Mouse (Mus musculus) forebrain, embryonic 13.5 days (tissue): ENCODE results near the gene Akr1c19. TPM values are rescaled to one million over a fixed set of nuclear protein-coding genes. Genes with fewer than 3 reads are reported as not detected.
"Not testable (repeated sequence)": the region's sequence is repeated elsewhere in the genome, so short reads cannot be mapped to it uniquely, and the experiment has no call there.

ENCODE experiments used
- ATAC-seq: fragments of 200-750 bp; cut with Nextera tagmentation; 2 replicates; pipeline ENCODE4 v1.8.0; 2017
- H3K27ac ChIP-seq: fragments of 300-500 bp; sonication (generic); 2 replicates; pipeline ENCODE4 v1.5.1; 2015; ENCODE audit warnings: inconsistent platforms, mild to moderate bottlenecking, moderate library complexity
- H3K27me3 ChIP-seq: fragments of 300-500 bp; sonication (generic); 2 replicates; pipeline ENCODE4 v1.6.1; 2015; ENCODE audit warnings: mild to moderate bottlenecking, inconsistent platforms
- H3K36me3 ChIP-seq: fragments of 300-500 bp; sonication (generic); 2 replicates; pipeline ENCODE4 v1.6.1; 2015; ENCODE audit warnings: mild to moderate bottlenecking, inconsistent platforms; ENCODE audit not compliant: poor library complexity, severe bottlenecking
- H3K4me1 ChIP-seq: fragments of 300-500 bp; sonication (generic); 2 replicates; pipeline ENCODE4 v1.6.1; 2015; ENCODE audit warnings: inconsistent platforms
- H3K4me2 ChIP-seq: fragments of 300-500 bp; sonication (generic); 2 replicates; pipeline ENCODE4 v1.6.1; 2015; ENCODE audit warnings: inconsistent platforms, mild to moderate bottlenecking, moderate library complexity
- H3K4me3 ChIP-seq: fragments of 300-500 bp; sonication (generic); 2 replicates; pipeline ENCODE4 v1.5.1; 2015; ENCODE audit warnings: mild to moderate bottlenecking, inconsistent platforms
- H3K9ac ChIP-seq: fragments of 300-500 bp; sonication (generic); 2 replicates; pipeline ENCODE4 v1.6.1; 2015; ENCODE audit warnings: mild to moderate bottlenecking, inconsistent platforms
- H3K9me3 ChIP-seq: fragments of 300-500 bp; sonication (generic); replicated peaks from 2 replicates; pipeline ENCODE4 v1.6.1; 2016; ENCODE audit warnings: inconsistent platforms
- whole genome bisulfite sequencing: fragments of 180-500 bp; shearing (Covaris S2); methylation state at CpG from one replicate; pipeline ENCODE4 v1.1.7; 2015; 5-methylcytosine and 5-hydroxymethylcytosine counted together
- polyA plus RNA-seq: library from polyadenylated mRNA; unstranded; fragments of >200 nt; fragmentation: Nextera tagmentation; extraction: Ambion mirVana; gene quantifications from 2 replicates; pipeline ENCODE4 v1.2.1, GENCODE M21; 2015

Akr1c19 gene
- 2.8 and 2.9 TPM in 2 replicates for polyA plus RNA-seq

- Histone ChIP-seq H3K4me1 (no peaks in the 10 kb centered on the region), H3K9ac (no peak within 1 kb of the TSS), H3K27me3 (no peaks in the 10 kb centered on the region), H3K9me3 (no peaks in the 10 kb centered on the region), H3K4me2 (no peak within 1 kb of the TSS), H3K4me3 (no peak within 1 kb of the TSS), H3K27ac (no peak within 1 kb of the TSS), H3K36me3 (no peaks in the 10 kb centered on the region)
- WGBS: 67% methylated on average over 1 of the region's 1 CpGs
- no peak for ATAC-seq
Observed at GRCm38 (mm10) chr13:4228441-4228840, at the start of gene Akr1c19. TSS of gene Akr1c19 (plus strand) at chr13:4228700.

- not testable (repeated sequence) for H3K27me3 ChIP-seq, H3K9ac ChIP-seq, H3K36me3 ChIP-seq, H3K4me2 ChIP-seq, H3K9me3 ChIP-seq, H3K27ac ChIP-seq, H3K4me1 ChIP-seq, ATAC-seq, H3K4me3 ChIP-seq
- 87% methylated on average over 4 of the region's 4 CpGs for WGBS
Observed at GRCm38 (mm10) chr13:4181321-4181720, 47.2 kb upstream of the Akr1c19 start.

- Histone ChIP-seq H3K36me3 (no peaks in the 10 kb centered on the region), H3K4me3 (no peak overlapping the region), H3K4me1 (no peaks in the 10 kb centered on the region), H3K27me3 (no peaks in the 10 kb centered on the region), H3K27ac (no peak overlapping the region), H3K4me2 (no peak overlapping the region), H3K9ac (no peak overlapping the region), H3K9me3 (no peaks in the 10 kb centered on the region)
- WGBS: 64% methylated on average over 9 of the region's 9 CpGs
- ATAC-seq: no peak
Observed at GRCm38 (mm10) chr13:4183116-4183515, 45.4 kb upstream of the Akr1c19 start.

- H3K4me3 ChIP-seq, ATAC-seq, H3K36me3 ChIP-seq, H3K27ac ChIP-seq, H3K4me1 ChIP-seq, H3K9me3 ChIP-seq, H3K4me2 ChIP-seq, H3K27me3 ChIP-seq, H3K9ac ChIP-seq: not testable (repeated sequence)
- WGBS: 83% methylated on average over 7 of the region's 7 CpGs
Observed at GRCm38 (mm10) chr13:4186641-4187411, 41.7 kb upstream of the Akr1c19 start.

GRCm38 (mm10) chr13:4188174-4188573 lies 40.3 kb upstream of the Akr1c19 start:
- H3K27ac ChIP-seq: no peak overlapping the region
- H3K4me3 ChIP-seq: no peak overlapping the region
- no peaks in the 10 kb centered on the region for H3K27me3 ChIP-seq
- H3K4me2 ChIP-seq: no peak overlapping the region
- no peaks in the 10 kb centered on the region for H3K9me3 ChIP-seq
- no peaks in the 10 kb centered on the region for H3K4me1 ChIP-seq
- no peak overlapping the region for H3K9ac ChIP-seq
- no peak for ATAC-seq
- no peaks in the 10 kb centered on the region for H3K36me3 ChIP-seq
- 93% methylated on average over 2 of the region's 2 CpGs for WGBS

GRCm38 (mm10) chr13:4190904-4191303 lies 37.6 kb upstream of the Akr1c19 start, which contains the start of gene Akr1c13:
TSS of gene Akr1c13 (plus strand) at chr13:4191150.
- Histone ChIP-seq H3K4me2 (no peak within 1 kb of the TSS), H3K4me1 (no peaks in the 10 kb centered on the region), H3K9ac (no peak within 1 kb of the TSS), H3K4me3 (no peak within 1 kb of the TSS), H3K27me3 (no peaks in the 10 kb centered on the region), H3K9me3 (no peaks in the 10 kb centered on the region), H3K36me3 (no peaks in the 10 kb centered on the region), H3K27ac (no peak within 1 kb of the TSS)
- WGBS: 51% methylated on average over 3 of the region's 3 CpGs
- no peak for ATAC-seq

GRCm38 (mm10) chr13:4192511-4192910 lies 36.0 kb upstream of the Akr1c19 start:
- Histone ChIP-seq H3K36me3 (no peaks in the 10 kb centered on the region), H3K27ac (no peak overlapping the region), H3K4me1 (no peaks in the 10 kb centered on the region), H3K27me3 (no peaks in the 10 kb centered on the region), H3K9me3 (no peaks in the 10 kb centered on the region), H3K4me3 (no peak overlapping the region), H3K9ac (no peak overlapping the region), H3K4me2 (no peak overlapping the region)
- no peak for ATAC-seq
- 78% methylated on average over 3 of the region's 3 CpGs for WGBS

GRCm38 (mm10) chr13:4206147-4206903 lies 22.2 kb upstream of the Akr1c19 start:
- no peaks in the 10 kb centered on the region for H3K36me3 ChIP-seq
- H3K4me1 ChIP-seq: no peaks in the 10 kb centered on the region
- H3K4me3 ChIP-seq: no peak overlapping the region
- no peaks in the 10 kb centered on the region for H3K9me3 ChIP-seq
- ATAC-seq: no peak
- no peak overlapping the region for H3K27ac ChIP-seq
- H3K27me3 ChIP-seq: no peaks in the 10 kb centered on the region
- H3K9ac ChIP-seq: no peak overlapping the region
- 42% methylated on average over 1 of the region's 1 CpGs for WGBS
- no peak overlapping the region for H3K4me2 ChIP-seq

GRCm38 (mm10) chr13:4211560-4212299 lies 16.8 kb upstream of the Akr1c19 start:
- ATAC-seq: no peak
- H3K9ac ChIP-seq: no peak overlapping the region
- WGBS: 67% methylated on average over 18 of the region's 20 CpGs

GRCm38 (mm10) chr13:4212309-4212708 lies 16.2 kb upstream of the Akr1c19 start:
- Histone ChIP-seq H3K4me3 (no peak overlapping the region), H3K9me3 (0 out of 2 replicates have a peak, but pooled peaks cover 2% of the 10 kb centered on the region), H3K36me3 (no peaks in the 10 kb centered on the region), H3K9ac (no peak overlapping the region), H3K27me3 (no peaks in the 10 kb centered on the region), H3K4me1 (no peaks in the 10 kb centered on the region), H3K27ac (no peak overlapping the region), H3K4me2 (no peak overlapping the region)
- no peak for ATAC-seq
- WGBS: 43% methylated on average over 3 of the region's 3 CpGs

More at GRCm38 (mm10) chr13:4211560-4212299, 16.8 kb upstream of the Akr1c19 start:
- no peak overlapping the region for H3K4me2 ChIP-seq
- H3K4me3 ChIP-seq: no peak overlapping the region
- no peaks in the 10 kb centered on the region for H3K36me3 ChIP-seq
- no peaks in the 10 kb centered on the region for H3K4me1 ChIP-seq
- 0 out of 2 replicates have a peak, but pooled peaks cover 2% of the 10 kb centered on the region for H3K9me3 ChIP-seq
- H3K27me3 ChIP-seq: no peaks in the 10 kb centered on the region
- H3K27ac ChIP-seq: no peak overlapping the region

GRCm38 (mm10) chr13:4215496-4215895 lies 13.0 kb upstream of the Akr1c19 start:
- H3K4me1 ChIP-seq, H3K36me3 ChIP-seq, ATAC-seq, H3K27ac ChIP-seq, H3K9ac ChIP-seq, H3K27me3 ChIP-seq, H3K9me3 ChIP-seq, H3K4me2 ChIP-seq, H3K4me3 ChIP-seq: not testable (repeated sequence)
- WGBS: 76% methylated on average over 1 of the region's 1 CpGs
